Mouse (Mus musculus) brain, embryonic 14.5 days (tissue): ENCODE data around the gene Nenf.

Experiments used
- CTCF ChIP-seq: fragments of 200-500 bp; IDR thresholded peaks from 2 replicates; pipeline ENCODE4 v1.5.1; 2012; ENCODE audit warnings: inconsistent platforms, mild to moderate bottlenecking, moderate library complexity, borderline replicate concordance; ENCODE audit not compliant: insufficient read depth, insufficient read length; ENCODE audit errors: extremely low read depth
- POLR2A ChIP-seq: fragments of 200-500 bp; IDR thresholded peaks from 2 replicates; pipeline ENCODE4 v1.6.1; 2012; ENCODE audit warnings: mild to moderate bottlenecking, inconsistent platforms, borderline replicate concordance; ENCODE audit not compliant: poor library complexity, insufficient read depth, insufficient read length, severe bottlenecking; ENCODE audit errors: extremely low read depth

- TF ChIP-seq CTCF: no peak
- no peak for TF ChIP-seq POLR2A
Observed at GRCm38 (mm10) chr1:191316818-191317217, 1.2 kb downstream of the Nenf start.
